Mouse (Mus musculus) retina, adult 2 months (tissue): Measurements from ENCODE around the gene Hivep1.

Source experiments
- DNase-seq: peaks from one replicate; pipeline ENCODE4 v3.0.0-alpha.2; 2012; ENCODE audit warnings: low read depth, low spot score

Gene Hivep1

DNA sequence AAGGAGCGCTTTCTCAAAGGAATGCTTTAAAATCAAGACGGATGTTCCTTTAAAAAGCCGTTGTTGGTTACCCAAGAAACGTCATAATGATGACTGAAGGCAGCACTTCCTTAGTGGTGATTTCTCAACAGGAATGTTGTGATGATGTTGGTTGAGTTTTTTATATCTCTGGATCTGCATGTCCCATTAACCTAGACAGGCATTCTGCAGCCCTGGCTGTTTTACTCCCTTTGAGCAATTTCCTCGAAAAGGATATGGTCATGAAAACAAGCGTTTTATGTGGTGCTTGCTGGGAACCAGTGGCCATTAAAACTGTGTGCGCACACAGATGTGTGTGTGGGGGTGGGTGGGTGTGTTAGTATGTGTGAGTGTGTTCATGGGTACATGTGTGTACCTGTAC lies 170.6 kb downstream of the Hivep1 start:
- DNase-seq = no peak

DNA sequence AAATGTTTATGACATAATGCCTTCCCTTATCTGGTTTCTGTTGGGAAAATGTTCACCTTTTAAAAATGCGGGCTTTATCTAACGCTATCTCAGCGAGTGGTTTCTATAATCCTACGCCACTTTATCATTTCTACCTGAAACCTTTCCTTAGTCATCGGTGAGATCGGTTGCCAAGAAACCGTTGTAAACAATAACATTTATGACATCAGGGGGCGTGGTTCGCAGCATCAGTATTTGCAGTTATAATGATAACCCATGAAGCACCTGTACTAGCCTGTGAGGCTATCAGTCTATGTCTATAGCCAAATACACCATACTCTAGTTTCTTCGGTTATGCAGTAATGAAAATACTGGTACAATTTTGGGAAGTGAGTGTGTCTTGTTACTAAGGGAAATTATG lies 177.0 kb downstream of the Hivep1 start:
- DNase-seq = no peak

- DNase-seq = no peak
Measured at GRCm38 (mm10) chr13:42233741-42234419, 182.1 kb downstream of the Hivep1 start.

GRCm38 (mm10) chr13:42238520-42238919 lies 186.7 kb downstream of the Hivep1 start:
- no peak for DNase-seq

DNA sequence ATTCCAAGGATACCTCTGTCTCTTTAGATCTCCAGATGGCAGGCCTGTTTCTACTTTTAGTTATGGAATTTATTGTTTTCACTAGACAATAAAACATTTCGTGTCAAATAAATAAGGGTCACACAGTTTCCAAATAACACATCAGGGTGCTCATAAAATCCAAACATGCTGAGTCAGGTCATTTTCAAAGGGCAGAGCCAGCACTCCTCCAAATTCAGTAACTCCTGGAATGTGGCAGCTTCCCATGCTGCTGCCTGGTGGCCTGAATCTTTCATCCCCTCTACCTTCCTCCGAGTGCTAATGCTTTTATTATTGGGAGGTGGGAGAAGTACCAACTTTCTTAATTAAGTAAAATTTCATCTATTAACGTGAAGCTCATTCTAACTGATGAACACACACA lies 190.3 kb downstream of the Hivep1 start:
- no peak for DNase-seq
